Mouse (Mus musculus) leukemia stem cell, adult 10-12 weeks (primary cell): Measurements from ENCODE around the gene Mrln. TPM values are rescaled to one million over a fixed set of nuclear protein-coding genes. Genes with fewer than 3 reads are reported as not detected.

Experiments used
- polyA plus RNA-seq: library from polyadenylated mRNA; stranded (reverse); fragments of >175 nt; gene quantifications from 2 replicates; pipeline ENCODE4 v1.2.3, GENCODE M21; 2012; ENCODE audit warnings: low replicate concordance

The Mrln gene
- not detected in 2 replicates for polyA plus RNA-seq

GRCm38 (mm10) chr10:70204505-70205399 lies at the start of gene Mrln:
Gene Mrln, plus strand, starts transcription at chr10:70204664.

GRCm38 (mm10) chr10:70244921-70245558 lies 40.6 kb downstream of the Mrln start, which contains the start of gene Slc16a9:
Gene Slc16a9, plus strand, starts transcription at chr10:70245100.

Other genes starting within 250 kb of the Mrln start
- gene Ccdc6, start 107.5 kb upstream of the Mrln start, polyA plus RNA-seq, result 26.9 and 42.8 TPM in 2 replicates
- 0.65 and 0.79 TPM in 2 replicates for gene Slc16a9, start 40.4 kb downstream of the Mrln start, polyA plus RNA-seq
- not detected in 2 replicates for gene Fam13c, start 235.8 kb downstream of the Mrln start, polyA plus RNA-seq